Mouse (Mus musculus): ENCODE results near the gene Acss2.
"Not testable (repeated sequence)": the region's sequence is repeated elsewhere in the genome, so short reads cannot be mapped to it uniquely, and the experiment has no call there.

Acss2 gene

DNA sequence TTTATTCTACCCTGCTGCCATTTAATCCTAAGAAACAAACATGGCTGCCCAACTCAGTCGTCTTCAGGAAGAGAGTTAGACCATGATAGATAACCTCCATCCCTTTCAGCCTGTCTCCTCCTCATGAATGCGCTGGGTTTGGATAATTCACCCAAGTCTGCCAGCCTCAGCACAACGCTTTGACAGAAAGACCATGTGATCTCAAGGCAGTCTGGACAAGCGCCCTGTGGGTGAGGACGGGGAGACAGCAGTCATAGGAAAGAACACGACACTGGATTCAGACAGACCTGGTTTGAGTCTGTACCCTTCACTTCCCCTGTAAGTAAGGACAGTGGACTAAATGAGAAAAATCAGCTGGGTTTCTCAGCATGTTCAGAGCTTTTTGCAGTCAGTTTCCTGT is 71.8 kb downstream of the Acss2 start:
- DNase-seq (ENCODE audit: low spot score in 2 of 2), result no peak

GRCm38 (mm10) chr2:155590876-155591275 is 73.1 kb downstream of the Acss2 start:
- DNase-seq (ENCODE audit: low spot score in 2 of 2), result no peak

DNA sequence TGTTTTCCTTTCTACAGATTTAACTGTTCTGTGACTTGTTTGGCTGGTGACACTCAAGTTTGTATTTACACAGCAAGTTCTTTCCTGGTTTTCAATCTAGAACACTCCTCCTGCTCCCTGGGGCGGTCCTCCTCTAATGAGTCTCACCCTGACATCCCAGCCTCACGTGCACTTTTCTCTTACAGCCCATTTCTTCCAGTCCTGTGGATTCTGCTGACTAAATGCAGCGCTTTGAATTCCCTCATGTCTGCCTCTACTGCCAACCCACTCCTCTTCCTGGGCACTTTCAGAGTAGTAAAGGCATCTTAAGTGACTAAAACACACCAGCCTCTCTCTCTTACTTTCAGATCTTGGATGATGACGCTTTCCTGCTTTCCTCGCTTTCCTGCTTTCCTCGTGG is 73.9 kb downstream of the Acss2 start:
- peak in 1 of 2 experiments; percentile 7 for DNase-seq (ENCODE audit: low spot score in 2 of 2)

- peak; percentile 98 to 99 for DNase-seq (ENCODE audit: low spot score in 2 of 2)
Observed at GRCm38 (mm10) chr2:155592137-155592853, 74.5 kb downstream of the Acss2 start, which contains the start of gene Gss. TSS of gene Gss (minus strand) at chr2:155592810.

DNA sequence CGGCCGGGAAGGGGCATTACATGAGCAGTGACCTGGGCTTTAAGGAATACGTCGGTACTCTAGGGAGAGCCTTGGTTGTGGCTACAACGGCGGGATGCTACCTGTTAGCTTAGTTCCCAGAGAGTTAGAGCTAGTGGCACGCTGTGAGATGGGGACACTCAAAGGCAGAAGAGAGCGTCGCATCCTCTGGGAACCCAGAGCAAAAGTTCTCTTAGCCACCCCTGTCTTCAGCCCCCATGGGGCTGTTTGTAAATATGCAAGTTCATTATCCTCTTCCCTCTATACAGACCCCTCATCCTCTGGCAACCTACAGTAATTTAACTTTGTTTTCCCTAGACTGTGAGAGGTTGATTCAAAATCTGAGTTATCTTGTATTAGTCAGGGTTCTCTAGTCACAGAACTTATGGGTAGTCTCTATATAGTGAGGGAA is 75.1 kb downstream of the Acss2 start:
- no peak for DNase-seq (ENCODE audit: low spot score in 2 of 2)

- no peak for DNase-seq (ENCODE audit: low spot score in 2 of 2)
Observed at GRCm38 (mm10) chr2:155595516-155595915, 77.8 kb downstream of the Acss2 start.

DNA sequence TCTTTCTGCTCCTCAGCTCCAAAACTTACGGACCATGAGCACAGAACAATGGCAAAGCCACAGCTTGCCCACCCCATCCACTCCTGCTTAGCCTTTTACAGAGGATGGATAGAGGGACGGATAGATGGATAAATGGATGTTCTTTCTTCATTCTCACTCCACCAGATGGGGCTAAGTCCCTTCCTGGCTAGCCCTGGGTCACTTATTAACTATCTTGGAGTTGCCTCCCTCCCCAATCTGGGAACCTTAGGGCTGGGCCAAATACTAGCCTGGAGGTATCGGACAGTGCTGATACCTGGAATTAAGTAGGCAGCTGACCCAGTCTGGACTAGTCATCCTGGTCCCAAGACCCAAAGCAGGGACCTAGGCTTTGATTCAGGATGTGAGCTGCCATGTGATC is 86.0 kb downstream of the Acss2 start:
- no peak for DNase-seq (ENCODE audit: low spot score in 2 of 2)

GRCm38 (mm10) chr2:155604560-155605235 is 87.0 kb downstream of the Acss2 start:
- DNase-seq (ENCODE audit: low spot score in 2 of 2), result no peak

DNA sequence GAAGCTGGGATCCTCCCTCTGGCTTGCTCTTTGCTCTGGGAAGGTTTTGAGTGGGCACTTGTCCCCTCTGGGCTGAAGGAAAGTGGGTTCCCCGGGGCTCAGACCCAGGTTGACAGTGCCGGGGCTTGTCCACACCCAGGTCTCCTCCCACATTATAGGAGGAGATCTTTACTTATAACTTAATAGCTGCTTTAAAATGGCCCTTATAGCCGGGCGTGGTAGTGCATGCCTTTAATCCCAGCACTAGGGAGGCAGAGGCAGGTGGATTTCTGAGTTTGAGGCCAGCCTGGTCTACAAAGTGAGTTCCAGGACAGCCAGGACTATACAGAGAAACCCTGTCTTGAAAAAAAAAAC is 87.5 kb downstream of the Acss2 start:
- not testable (repeated sequence) for DNase-seq (ENCODE audit: low spot score in 2 of 2)

- peak in 1 of 2 experiments; percentile 42 for DNase-seq (ENCODE audit: low spot score in 2 of 2)
Observed at GRCm38 (mm10) chr2:155606360-155606759, 88.6 kb downstream of the Acss2 start.

DNA sequence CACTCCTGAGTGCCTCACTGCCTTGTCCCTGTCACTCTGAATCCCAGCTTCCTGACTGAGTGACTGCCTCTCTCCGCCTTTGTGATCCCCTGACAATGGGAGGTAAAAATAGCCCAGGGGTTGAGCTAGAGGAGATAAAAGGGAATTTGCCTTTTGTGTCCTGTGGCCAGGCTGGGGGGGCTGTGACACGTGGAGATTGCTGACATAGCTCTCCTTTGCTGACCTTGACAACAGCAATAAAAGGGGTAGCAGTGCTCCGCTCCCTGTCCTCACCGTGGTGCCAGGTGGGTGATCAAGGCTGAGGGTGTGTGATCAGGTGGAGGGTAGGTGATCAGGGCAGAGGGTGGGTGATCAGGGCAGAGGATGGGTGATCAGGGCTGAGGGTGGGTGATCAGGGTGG is 93.2 kb downstream of the Acss2 start, which contains the start of gene Myh7b:
Gene Myh7b, plus strand, starts transcription at position 235 of the 400 bp plus-strand sequence.
- DNase-seq (ENCODE audit: low spot score in 2 of 2), result no peak

GRCm38 (mm10) chr2:155611834-155612550 is 94.2 kb downstream of the Acss2 start:
- no peak for DNase-seq (ENCODE audit: low spot score in 2 of 2)

DNA sequence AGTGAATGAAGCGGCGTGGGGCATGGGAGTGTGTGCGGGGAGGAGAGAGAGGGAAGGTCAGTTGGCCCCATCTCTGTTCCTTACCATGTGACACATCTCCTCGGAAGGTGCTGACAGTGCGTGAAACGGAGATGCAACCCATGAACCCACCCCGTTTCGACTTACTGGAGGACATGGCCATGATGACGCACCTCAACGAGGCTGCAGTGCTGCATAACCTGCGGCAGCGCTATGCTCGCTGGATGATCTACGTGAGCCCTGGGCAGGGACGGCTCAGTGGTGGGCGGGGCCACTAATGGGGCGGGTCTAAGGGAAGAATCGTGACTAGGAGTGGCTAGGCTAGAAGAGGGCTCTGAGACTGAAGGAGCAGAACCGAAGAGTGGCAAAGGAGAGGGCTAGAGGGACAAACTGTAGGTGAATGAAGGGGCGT is 95.6 kb downstream of the Acss2 start:
- no peak for DNase-seq (ENCODE audit: low spot score in 2 of 2)

GRCm38 (mm10) chr2:155613953-155614352 is 96.2 kb downstream of the Acss2 start:
- no peak for DNase-seq (ENCODE audit: low spot score in 2 of 2)

DNA sequence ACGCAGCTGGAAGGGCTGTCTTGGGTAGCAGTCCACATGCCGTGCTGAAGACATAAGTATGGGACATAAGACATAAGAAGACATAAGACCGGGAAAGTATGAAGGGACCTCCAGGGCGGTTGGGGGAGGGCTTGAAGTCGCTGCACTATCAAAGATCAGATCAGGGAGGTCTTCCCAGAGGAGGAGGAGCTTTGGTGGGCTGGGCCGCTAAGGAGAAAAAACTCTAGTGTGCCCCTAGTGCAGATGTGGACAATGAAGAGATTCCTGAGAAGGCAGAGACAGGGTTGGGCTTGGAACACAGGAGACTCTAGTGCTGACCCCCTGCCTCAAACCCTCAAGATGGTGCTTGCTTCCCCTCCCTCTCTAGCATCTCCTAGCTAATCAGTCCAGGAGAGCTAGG is 99.2 kb downstream of the Acss2 start:
- no peak for DNase-seq (ENCODE audit: low spot score in 2 of 2)

DNA sequence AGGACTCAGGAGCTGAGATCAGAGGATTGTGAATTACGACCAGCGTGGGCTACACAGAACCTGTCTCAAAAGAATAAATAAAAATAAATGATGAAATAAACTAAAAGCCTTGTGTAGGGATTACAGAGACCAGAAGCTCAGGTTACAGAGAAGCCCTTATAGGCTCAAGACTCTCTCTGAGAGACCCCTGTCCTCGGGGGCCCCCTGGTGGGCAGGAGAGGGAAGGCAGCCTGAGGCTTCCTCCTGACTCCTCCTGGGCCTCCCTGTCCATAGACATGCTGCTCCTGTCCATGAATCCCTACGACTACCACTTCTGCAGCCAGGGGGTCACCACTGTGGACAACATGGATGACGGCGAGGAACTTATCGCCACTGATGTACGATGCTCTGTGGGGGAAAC is 102.1 kb downstream of the Acss2 start:
- DNase-seq (ENCODE audit: low spot score in 2 of 2), result peak; percentile 84 to 94

DNA sequence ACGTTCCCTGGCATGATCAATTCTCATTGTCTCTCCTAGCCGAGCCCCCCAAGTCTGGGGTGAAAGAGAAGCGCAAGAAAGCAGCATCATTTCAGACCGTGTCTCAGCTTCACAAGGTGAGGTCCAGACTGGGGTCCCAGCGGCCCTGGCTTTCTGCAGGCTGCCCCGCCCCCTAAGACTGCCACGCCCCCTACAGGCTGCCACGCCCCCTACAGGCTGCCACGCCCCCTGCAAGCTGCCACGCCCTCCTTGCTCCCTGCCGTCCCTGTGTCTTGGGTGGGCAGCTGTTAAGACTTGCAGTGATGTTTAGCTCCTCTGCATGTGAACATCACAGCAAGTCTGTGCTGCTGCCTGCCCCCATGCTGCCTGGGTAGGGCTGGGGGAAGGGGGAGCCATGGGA is 104.9 kb downstream of the Acss2 start:
- DNase-seq (ENCODE audit: low spot score in 2 of 2), result no peak

DNA sequence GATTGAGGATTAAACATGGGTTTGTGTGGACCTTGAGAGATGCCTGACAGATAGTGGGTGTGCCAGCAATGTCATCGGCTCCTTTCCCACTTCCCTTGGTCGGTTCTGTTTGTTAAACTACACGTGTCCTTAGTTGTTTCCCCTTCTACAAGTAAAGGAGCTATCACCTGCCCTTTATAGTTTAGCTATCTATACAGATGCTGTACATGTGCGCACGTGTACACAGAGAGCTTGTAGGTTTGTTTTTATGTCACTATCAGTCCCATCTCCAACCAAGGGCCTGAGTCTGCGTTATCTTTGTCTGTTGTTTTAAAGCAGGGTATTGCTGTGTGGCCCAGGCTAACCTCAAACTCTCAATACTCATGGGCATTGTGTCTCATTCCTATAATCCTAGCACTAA is 106.2 kb downstream of the Acss2 start:
- no peak for DNase-seq (ENCODE audit: low spot score in 2 of 2)

GRCm38 (mm10) chr2:155624730-155625129 is 107.0 kb downstream of the Acss2 start:
- no peak for DNase-seq (ENCODE audit: low spot score in 2 of 2)

- no peak for DNase-seq (ENCODE audit: low spot score in 2 of 2)
Observed at GRCm38 (mm10) chr2:155626277-155626676, 108.5 kb downstream of the Acss2 start.

DNA sequence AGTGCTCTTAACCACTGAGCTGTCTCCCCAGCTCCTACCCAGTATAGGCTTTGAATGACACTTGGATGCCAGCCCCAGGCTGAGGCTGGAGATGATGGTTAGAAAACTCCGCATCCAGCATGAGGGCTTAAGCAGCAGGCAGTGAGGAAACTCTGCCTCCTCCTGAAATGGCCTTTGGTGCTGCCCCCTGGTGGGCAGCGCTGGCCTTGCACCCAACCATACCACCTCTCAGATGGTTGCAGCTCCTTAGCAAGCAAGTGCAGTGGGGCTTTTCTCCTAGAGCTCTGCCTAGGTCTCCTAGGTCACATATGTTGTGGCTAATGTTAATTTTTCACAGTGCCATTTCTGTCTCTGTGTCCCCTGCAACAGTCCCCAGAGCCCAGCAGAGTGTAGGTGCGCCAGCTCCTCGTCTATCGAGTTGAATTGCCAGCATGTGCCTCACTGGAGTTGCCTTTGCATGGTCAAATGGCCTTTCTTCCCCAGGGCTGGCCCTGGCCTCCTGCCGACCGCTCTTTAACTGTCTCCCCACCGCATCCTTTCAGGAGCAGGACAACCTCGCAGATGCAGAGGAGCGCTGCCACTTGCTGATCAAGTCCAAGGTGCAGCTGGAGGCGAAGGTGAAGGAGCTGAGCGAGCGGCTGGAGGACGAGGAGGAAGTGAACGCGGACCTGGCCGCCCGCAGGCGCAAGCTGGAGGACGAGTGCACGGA is 109.4 kb downstream of the Acss2 start:
- peak; percentile 65 to 74 for DNase-seq (ENCODE audit: low spot score in 2 of 2)

GRCm38 (mm10) chr2:155628112-155628511 is 110.4 kb downstream of the Acss2 start:
- DNase-seq (ENCODE audit: low spot score in 2 of 2), result no peak
